Mouse (Mus musculus) small intestine, adult 2 months (tissue): ENCODE data around the gene Ptpn13.

ENCODE experiments used
- CTCF ChIP-seq: fragments of 200-500 bp; IDR thresholded peaks from 2 replicates; pipeline ENCODE4 v1.5.1; 2012; ENCODE audit warnings: low read depth, mild to moderate bottlenecking, control low read depth, inconsistent platforms, low read length, moderate library complexity, mixed read lengths; ENCODE audit not compliant: insufficient replicate concordance, insufficient read length; ENCODE audit errors: extremely low read depth
- POLR2A ChIP-seq: fragments of 200-500 bp; IDR thresholded peaks from 2 replicates; pipeline ENCODE4 v1.6.1; 2012; ENCODE audit warnings: low read depth, mild to moderate bottlenecking, control low read depth, inconsistent platforms, low read length, moderate library complexity

GRCm38 (mm10) chr5:103424678-103425319 is at the start of gene Ptpn13:
- peak; percentile 3; the same call in 1 of the 2 replicates for TF ChIP-seq POLR2A
- no peak for TF ChIP-seq CTCF
